Mouse (Mus musculus): Measurements from ENCODE around the gene Rexo4. TPM values are rescaled to one million over a fixed set of nuclear protein-coding genes. Genes with fewer than 3 reads are reported as not detected.

The Rexo4 gene
- 10 to 100 TPM; 68.1 to 86.2 TPM for polyA plus RNA-seq (2017; shearing (Covaris generic))

DNA sequence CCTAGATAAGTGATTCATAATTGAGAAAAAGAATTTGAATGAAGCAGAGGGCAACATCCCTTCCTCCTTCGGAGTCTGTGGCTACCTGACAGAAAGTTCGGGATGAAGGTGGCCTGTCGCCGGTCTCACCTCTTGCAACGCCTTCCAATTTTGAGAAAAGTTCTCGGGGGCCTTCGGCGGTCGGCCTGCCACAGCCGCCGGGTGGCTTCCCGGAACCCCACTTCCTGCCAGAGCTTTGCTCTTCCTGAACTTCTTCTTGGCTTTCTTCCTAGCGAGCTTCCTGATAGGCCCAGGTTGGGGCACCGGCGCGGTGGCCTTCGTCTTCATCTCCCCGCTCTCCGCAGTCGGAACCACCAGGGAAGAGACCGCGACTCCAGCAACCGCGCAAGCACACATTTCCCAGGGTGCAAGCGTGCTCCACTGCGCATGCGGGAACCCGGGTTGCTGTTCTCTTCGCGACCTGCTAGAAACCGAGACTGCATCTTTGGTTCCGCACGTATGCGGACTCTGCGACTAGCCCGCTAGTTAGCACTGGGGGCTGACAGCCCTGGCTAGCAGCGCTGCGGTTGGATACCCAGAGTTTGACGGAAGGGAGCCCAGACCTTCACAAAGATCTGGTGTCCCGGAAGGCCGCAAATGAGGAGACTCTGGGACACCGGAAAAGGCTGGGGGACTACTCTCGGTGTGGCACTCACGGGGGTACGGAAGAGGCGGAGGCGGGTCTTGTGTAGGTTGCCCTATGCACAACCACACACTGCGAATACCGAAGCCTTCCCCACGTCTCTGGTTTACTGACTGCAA, at the start of gene Rexo4:
Gene Rexo4 (minus strand): TSS at position 464 of the 801 bp plus-strand sequence.

GRCm38 (mm10) chr2:27009714-27010244, 45.6 kb upstream of the Rexo4 start, which contains the start of gene Cacfd1:
Gene Cacfd1 (plus strand): TSS chr2:27009926.

GRCm38 (mm10) chr2:26973116-26973515, 8.9 kb upstream of the Rexo4 start, which contains the start of gene Adamts13:
Gene Adamts13 (plus strand): TSS chr2:26973416.

GRCm38 (mm10) chr2:26933304-26934055, 30.7 kb downstream of the Rexo4 start, which contains the start of the genes Surf4 and Stkld1:
Gene Surf4 (minus strand): TSS chr2:26933928.
Gene Stkld1 (plus strand): TSS chr2:26934047.

DNA sequence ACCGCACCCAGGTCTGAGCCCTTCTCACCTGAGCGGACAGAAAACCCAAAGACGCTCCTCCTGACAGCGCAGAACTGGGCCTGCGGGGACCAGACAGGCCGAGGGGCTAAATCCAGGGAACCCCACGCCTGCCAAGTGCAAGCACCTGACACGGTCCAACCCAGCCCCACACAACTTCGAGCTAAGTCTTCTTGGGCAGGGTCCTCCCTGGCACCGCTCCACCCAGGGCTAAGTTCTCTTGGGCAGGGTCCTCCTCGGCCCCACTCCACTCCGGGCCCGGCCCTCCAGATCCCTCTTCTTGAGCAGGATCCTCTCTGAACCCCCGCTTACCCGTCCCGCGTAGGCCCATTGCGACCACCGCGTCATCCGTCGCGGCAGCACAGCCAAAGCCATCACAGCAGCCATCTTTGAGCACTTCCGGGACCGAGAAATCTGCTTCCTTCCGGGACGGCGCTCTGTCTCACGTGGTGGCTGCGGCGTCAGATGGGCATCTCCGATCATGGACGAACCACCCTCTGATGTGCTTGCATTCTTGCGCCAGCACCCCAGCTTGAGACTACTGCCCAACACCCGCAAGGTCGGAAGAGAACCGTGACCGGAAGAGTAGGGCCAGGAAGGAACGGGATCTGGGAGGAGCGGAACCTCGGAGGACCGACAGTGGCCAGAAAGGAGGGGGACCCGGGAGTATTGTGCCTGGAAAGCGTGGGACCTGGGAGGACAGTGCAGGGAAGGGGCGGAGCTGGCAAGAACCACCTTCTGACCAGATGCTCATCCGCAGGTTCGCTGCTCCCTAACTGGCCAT, 48.1 kb downstream of the Rexo4 start, which contains the start of the genes Surf2 and Surf1:
Gene Surf2 (plus strand): TSS at position 441 of the 802 bp plus-strand sequence.
Gene Surf1 (minus strand): TSS at position 604 of the 802 bp plus-strand sequence.

GRCm38 (mm10) chr2:26910124-26910993, 53.8 kb downstream of the Rexo4 start, which contains the start of the genes Med22 and Rpl7a:
Gene Med22 (minus strand): TSS chr2:26910677.
Gene Rpl7a (plus strand): TSS chr2:26910764.

Other genes with a start within 250 kb of the Rexo4 start
- gene Abo, start 99.4 kb downstream of the Rexo4 start, polyA plus RNA-seq (2017; shearing (Covaris generic)) = under 1 TPM; 0.08 to 0.67 TPM
- 10 to 100 TPM; 41.5 to 56.3 TPM for gene Surf6, start 61.5 kb downstream of the Rexo4 start, polyA plus RNA-seq (2017; shearing (Covaris generic))
- gene Med22, start 53.7 kb downstream of the Rexo4 start, polyA plus RNA-seq (2017; shearing (Covaris generic)) = 10 to 100 TPM; 24.8 to 38.2 TPM
- 100 to 1,000 TPM; 214 to 236 TPM for gene Rpl7a, start 53.6 kb downstream of the Rexo4 start, polyA plus RNA-seq (2017; shearing (Covaris generic))
- gene Surf2, start 48.0 kb downstream of the Rexo4 start, polyA plus RNA-seq (2017; shearing (Covaris generic)) = 10 to 100 TPM; 62.2 to 82.9 TPM
- 100 to 1,000 TPM; 104 to 108 TPM for gene Surf1, start 47.9 kb downstream of the Rexo4 start, polyA plus RNA-seq (2017; shearing (Covaris generic))
- 100 to 1,000 TPM; 154 to 155 TPM for gene Surf4, start 30.5 kb downstream of the Rexo4 start, polyA plus RNA-seq (2017; shearing (Covaris generic))
- gene Stkld1, start 30.3 kb downstream of the Rexo4 start, polyA plus RNA-seq (2017; shearing (Covaris generic)) = under 1 TPM; 0.59 to 0.81 TPM
- under 1 TPM; 0.08 to 0.23 TPM for gene Adamts13, start 9.0 kb upstream of the Rexo4 start, polyA plus RNA-seq (2017; shearing (Covaris generic))
- 10 to 100 TPM; 34.4 to 34.7 TPM for gene Cacfd1, start 45.5 kb upstream of the Rexo4 start, polyA plus RNA-seq (2017; shearing (Covaris generic))
- 1 to 10 TPM in 1 of 2 experiments, under 1 TPM in 1; 0.94 to 1.4 TPM for gene Slc2a6, start 63.6 kb upstream of the Rexo4 start, polyA plus RNA-seq (2017; shearing (Covaris generic))
- gene Mymk, start 107.8 kb upstream of the Rexo4 start, polyA plus RNA-seq (2017; shearing (Covaris generic)) = under 1 TPM in 1 of 2 experiments, not detected in 1; 0.23 TPM
- gene Adamtsl2, start 115.0 kb upstream of the Rexo4 start, polyA plus RNA-seq (2017; shearing (Covaris generic)) = under 1 TPM; 0.19 to 0.77 TPM
- gene Fam163b, start 178.1 kb upstream of the Rexo4 start, polyA plus RNA-seq (2017; shearing (Covaris generic)) = under 1 TPM in 1 of 2 experiments, not detected in 1; 0.34 TPM
- 1 to 10 TPM in 1 of 2 experiments, not detected in 1; 1.0 TPM for gene Dbh, start 200.8 kb upstream of the Rexo4 start, polyA plus RNA-seq (2017; shearing (Covaris generic))